Mouse (Mus musculus) ES-Bruce4 (cell line): ENCODE results near the gene Hexa. TPM values are rescaled to one million over a fixed set of nuclear protein-coding genes. Genes with fewer than 3 reads are reported as not detected.

Experiments used
- H3K27ac ChIP-seq: 2 replicates; pipeline ENCODE4 v1.5.1; 2012; ENCODE audit warnings: low read length, inconsistent platforms; ENCODE audit not compliant: insufficient read depth
- H3K27me3 ChIP-seq: 2 replicates; pipeline ENCODE4 v1.6.1; 2012; ENCODE audit warnings: mild to moderate bottlenecking, low read length, inconsistent platforms; ENCODE audit not compliant: control insufficient read depth, poor library complexity, insufficient read depth, severe bottlenecking
- H3K36me3 ChIP-seq: 2 replicates; pipeline ENCODE4 v1.6.1; 2012; ENCODE audit warnings: inconsistent platforms, mild to moderate bottlenecking, low read length, moderate library complexity; ENCODE audit not compliant: control insufficient read depth, poor library complexity, insufficient read depth, severe bottlenecking
- H3K4me1 ChIP-seq: one replicate; pipeline ENCODE4 v1.8.1; 2011; ENCODE audit warnings: low read length; ENCODE audit not compliant: control insufficient read depth, insufficient read depth
- H3K4me3 ChIP-seq: 2 replicates; pipeline ENCODE4 v1.5.1; 2011; ENCODE audit warnings: low read depth, mild to moderate bottlenecking, low read length
- H3K9ac ChIP-seq: 2 replicates; pipeline ENCODE4 v1.6.1; 2012; ENCODE audit warnings: low read depth, mild to moderate bottlenecking, inconsistent platforms; ENCODE audit not compliant: poor library complexity, severe bottlenecking
- H3K9me3 ChIP-seq: replicated peaks from 2 replicates; pipeline ENCODE4 v1.6.1; 2012; ENCODE audit warnings: mild to moderate bottlenecking, low read length, inconsistent platforms; ENCODE audit not compliant: control insufficient read depth, poor library complexity, insufficient read depth, severe bottlenecking
- CTCF ChIP-seq: IDR thresholded peaks from one replicate; pipeline ENCODE4 v1.8.1; 2011; ENCODE audit warnings: low read depth, low read length
- EP300 ChIP-seq: IDR thresholded peaks from 2 replicates; pipeline ENCODE4 v1.6.1; 2011; ENCODE audit warnings: low read depth, low read length; ENCODE audit not compliant: insufficient read depth
- POLR2A ChIP-seq: IDR thresholded peaks from one replicate; pipeline ENCODE4 v1.8.1; 2011; ENCODE audit warnings: low read length; ENCODE audit not compliant: insufficient read depth
- polyA plus RNA-seq: library from polyadenylated mRNA; stranded (reverse); fragments of >200 nt; gene quantifications from 2 replicates; pipeline ENCODE4 v1.2.4, GENCODE M21; 2011; ENCODE audit warnings: low read depth; ENCODE audit not compliant: missing spikeins, insufficient read depth, insufficient read length

The Hexa gene
- polyA plus RNA-seq, 1 experiment, result 75.6 TPM

DNA sequence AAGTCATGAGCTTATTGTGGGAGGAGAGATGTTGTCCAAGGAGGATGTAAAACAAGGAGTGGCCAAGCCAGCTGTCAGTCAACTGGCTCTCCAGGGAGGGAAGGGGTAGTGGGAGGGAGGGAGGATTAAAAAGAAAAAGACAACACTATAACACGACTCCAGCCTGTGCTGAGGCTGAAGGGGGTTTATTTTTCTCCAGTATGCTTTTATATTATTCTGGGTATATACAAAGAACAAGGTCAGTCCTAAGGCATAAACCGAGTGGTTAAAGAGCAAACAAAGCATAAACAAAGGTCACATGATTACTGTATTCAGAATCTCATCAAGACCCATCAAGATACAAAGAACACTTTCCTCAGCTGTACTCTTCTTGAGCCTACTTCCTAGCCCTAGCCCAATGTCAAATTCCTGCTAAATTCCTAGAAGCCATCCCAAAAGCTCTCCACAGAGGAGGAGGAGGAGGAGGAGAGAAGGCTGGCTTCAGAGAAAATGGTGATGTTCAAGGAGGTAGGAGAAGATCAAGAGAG is 9.7 kb downstream of the Hexa start:
- no peak for TF ChIP-seq EP300
- no peak for TF ChIP-seq CTCF
- no peak for TF ChIP-seq POLR2A
- H3K9me3 ChIP-seq, result peaks cover 8% of the 10 kb centered on the region; the same call in 1 of the 2 replicates
- H3K27ac ChIP-seq, result no peak overlapping the region

DNA sequence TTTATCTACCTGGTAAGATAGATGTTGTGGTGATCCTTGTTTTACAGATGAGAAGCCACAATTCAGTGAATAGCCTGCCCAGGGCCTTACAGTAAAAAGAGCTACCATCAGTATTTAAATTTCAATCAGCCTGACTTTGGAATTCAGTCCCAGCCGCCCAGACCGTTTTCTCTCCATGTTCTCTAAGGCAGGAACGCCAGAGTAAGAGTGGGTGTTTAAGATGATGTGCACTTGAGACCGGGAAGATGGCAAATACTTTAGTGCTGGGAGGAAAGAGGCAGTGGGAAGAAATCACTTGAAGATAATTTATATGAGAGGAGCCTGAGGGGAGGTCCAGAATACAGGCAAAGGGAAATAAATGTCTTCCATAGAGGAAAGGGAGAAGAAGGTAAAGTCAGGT is 10.7 kb downstream of the Hexa start:
- Histone ChIP-seq H3K36me3 (peaks cover 8% of the 10 kb centered on the region; the same call in 1 of the 2 replicates), H3K27ac (no peak overlapping the region), H3K9me3 (peaks cover 8% of the 10 kb centered on the region; the same call in 1 of the 2 replicates), H3K4me1 (no peaks in the 10 kb centered on the region), H3K4me3 (no peak overlapping the region), H3K9ac (no peak overlapping the region), H3K27me3 (no peaks in the 10 kb centered on the region)
- TF ChIP-seq EP300 (no peak), CTCF (no peak), POLR2A (no peak)

More for the DNA sequence above, 9.7 kb downstream of the Hexa start:
- Histone ChIP-seq H3K9ac (no peak overlapping the region), H3K36me3 (peaks cover 6% of the 10 kb centered on the region; the same call in 1 of the 2 replicates), H3K27me3 (no peaks in the 10 kb centered on the region), H3K4me3 (no peak overlapping the region), H3K4me1 (no peaks in the 10 kb centered on the region)

GRCm38 (mm10) chr9:59551017-59551416 is 11.7 kb downstream of the Hexa start:
- H3K27ac ChIP-seq, result no peak overlapping the region
- TF ChIP-seq EP300, result no peak
- TF ChIP-seq POLR2A, result no peak
- no peaks in the 10 kb centered on the region for H3K4me1 ChIP-seq
- H3K27me3 ChIP-seq, result no peaks in the 10 kb centered on the region
- H3K36me3 ChIP-seq, result peaks cover 8% of the 10 kb centered on the region; the same call in 1 of the 2 replicates
- no peak overlapping the region for H3K9ac ChIP-seq
- H3K4me3 ChIP-seq, result no peak overlapping the region
- H3K9me3 ChIP-seq, result peaks cover 8% of the 10 kb centered on the region; the same call in 1 of the 2 replicates

- Histone ChIP-seq H3K4me3 (no peak overlapping the region), H3K4me1 (no peaks in the 10 kb centered on the region), H3K36me3 (peaks cover 8% of the 10 kb centered on the region; the same call in 1 of the 2 replicates), H3K9me3 (peaks cover 8% of the 10 kb centered on the region; the same call in 1 of the 2 replicates), H3K9ac (no peak overlapping the region), H3K27ac (no peak overlapping the region), H3K27me3 (no peaks in the 10 kb centered on the region)
- TF ChIP-seq POLR2A (no peak), EP300 (no peak), CTCF (no peak)
These were observed 12.3 kb downstream of the Hexa start for GRCm38 (mm10) chr9:59551620-59552031.

- Histone ChIP-seq H3K27me3 (no peaks in the 10 kb centered on the region), H3K9ac (no peak overlapping the region), H3K4me3 (no peak overlapping the region), H3K4me1 (no peaks in the 10 kb centered on the region), H3K9me3 (peaks cover 8% of the 10 kb centered on the region; the same call in 1 of the 2 replicates), H3K27ac (no peak overlapping the region), H3K36me3 (peaks cover 15% of the 10 kb centered on the region)
- TF ChIP-seq EP300 (no peak), POLR2A (no peak), CTCF (no peak)
These were observed 13.3 kb downstream of the Hexa start for GRCm38 (mm10) chr9:59552610-59553009.

- Histone ChIP-seq H3K4me1 (no peaks in the 10 kb centered on the region), H3K27ac (no peak overlapping the region), H3K27me3 (no peaks in the 10 kb centered on the region), H3K9me3 (peaks cover 8% of the 10 kb centered on the region; the same call in 1 of the 2 replicates), H3K9ac (no peak overlapping the region), H3K4me3 (no peak overlapping the region), H3K36me3 (peaks cover 19% of the 10 kb centered on the region)
- TF ChIP-seq EP300 (no peak), CTCF (no peak), POLR2A (no peak)
These were observed 14.4 kb downstream of the Hexa start for GRCm38 (mm10) chr9:59553719-59554118.
